Mouse (Mus musculus): ENCODE data around the gene 4930442H23Rik. TPM values are rescaled to one million over a fixed set of nuclear protein-coding genes. Genes with fewer than 3 reads are reported as not detected.
"Not testable (repeated sequence)": the region's sequence is repeated elsewhere in the genome, so short reads cannot be mapped to it uniquely, and the experiment has no call there.

4930442H23Rik gene
- polyA plus RNA-seq, 1 experiment = not detected

GRCm38 (mm10) chr10:81189821-81190220 lies 6.2 kb upstream of the 4930442H23Rik start:
- DNase-seq = no peak
- H3K4me3 ChIP-seq (replicated peaks; ENCODE audit: insufficient read depth, low read depth, low read length) = no peak overlapping the region
- no peaks in the 10 kb centered on the region for H3K27me3 ChIP-seq (ENCODE audit: control insufficient read depth, insufficient read depth, low read length)
- no peak for TF ChIP-seq POLR2A (IDR thresholded peaks at IDR 0.05; ENCODE audit: borderline replicate concordance, insufficient read depth, low read length)
- TF ChIP-seq CTCF (IDR thresholded peaks at IDR 0.05; ENCODE audit: borderline replicate concordance, insufficient read depth, low read depth, low read length) = no peak
- WGBS = 59% methylated on average over 26 of the region's 26 CpGs
- H3K27ac ChIP-seq (ENCODE audit: insufficient read depth, low read length) = no peak overlapping the region
- peaks cover 5% of the 10 kb centered on the region for H3K4me1 ChIP-seq (ENCODE audit: control insufficient read depth, insufficient read depth, low read length)

DNA sequence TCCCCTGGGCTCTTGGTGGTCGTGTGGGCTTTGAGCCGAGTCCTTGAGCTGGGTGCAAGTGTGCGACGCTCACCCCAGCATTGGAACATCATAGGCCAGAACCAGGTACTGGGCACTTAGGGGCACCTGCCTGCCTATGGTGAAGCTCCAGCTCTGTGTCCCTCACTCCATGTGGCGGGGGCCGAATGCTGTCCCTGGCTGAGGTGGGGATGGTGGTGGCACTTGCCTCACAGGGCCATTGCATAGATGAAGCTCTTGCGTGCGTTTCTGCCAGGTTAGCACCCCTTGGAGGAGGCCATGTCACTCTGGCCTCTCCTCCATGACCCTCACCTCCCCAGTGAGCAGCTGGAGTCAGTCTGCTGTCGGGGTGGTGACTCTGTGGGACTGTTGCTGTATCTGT lies 3.5 kb upstream of the 4930442H23Rik start:
- WGBS = 93% methylated on average over 9 of the region's 9 CpGs
- TF ChIP-seq CTCF (IDR thresholded peaks at IDR 0.05; ENCODE audit: borderline replicate concordance, insufficient read depth, low read depth, low read length) (no peak), POLR2A (IDR thresholded peaks at IDR 0.05; ENCODE audit: borderline replicate concordance, insufficient read depth, low read length) (no peak)
- Histone ChIP-seq H3K4me1 (ENCODE audit: control insufficient read depth, insufficient read depth, low read length) (peaks cover 6% of the 10 kb centered on the region), H3K27me3 (ENCODE audit: control insufficient read depth, insufficient read depth, low read length) (no peaks in the 10 kb centered on the region), H3K4me3 (replicated peaks; ENCODE audit: insufficient read depth, low read depth, low read length) (no peak overlapping the region), H3K27ac (ENCODE audit: insufficient read depth, low read length) (no peak overlapping the region)
- DNase-seq = no peak

DNA sequence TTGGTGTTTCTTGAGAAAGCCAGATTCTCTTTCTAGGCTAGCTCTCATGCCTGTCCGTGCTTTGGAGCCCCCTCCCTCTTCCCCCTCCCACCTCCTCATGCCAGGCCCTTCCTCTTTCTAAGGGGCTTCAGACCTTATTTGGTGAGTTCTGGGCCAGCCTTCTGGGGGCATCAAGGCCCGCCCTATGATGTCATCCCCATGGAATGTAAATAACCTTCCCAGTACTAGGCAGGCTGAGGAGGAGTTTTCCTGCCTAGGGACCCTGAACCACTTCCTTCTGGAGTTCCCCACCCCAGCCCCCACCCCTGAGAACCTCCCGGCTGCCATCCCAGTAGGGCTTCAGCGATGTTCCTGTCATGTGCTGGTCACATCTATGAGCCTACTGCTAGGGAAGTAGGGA lies 1.1 kb upstream of the 4930442H23Rik start:
- H3K4me3 ChIP-seq (replicated peaks; ENCODE audit: insufficient read depth, low read depth, low read length) = no peak overlapping the region
- no peaks in the 10 kb centered on the region for H3K27me3 ChIP-seq (ENCODE audit: control insufficient read depth, insufficient read depth, low read length)
- no peak overlapping the region for H3K27ac ChIP-seq (ENCODE audit: insufficient read depth, low read length)
- DNase-seq = no peak
- H3K4me1 ChIP-seq (ENCODE audit: control insufficient read depth, insufficient read depth, low read length) = peaks cover 6% of the 10 kb centered on the region
- TF ChIP-seq CTCF (IDR thresholded peaks at IDR 0.05; ENCODE audit: borderline replicate concordance, insufficient read depth, low read depth, low read length) (no peak), POLR2A (IDR thresholded peaks at IDR 0.05; ENCODE audit: borderline replicate concordance, insufficient read depth, low read length) (no peak)
- WGBS = 70% methylated on average over 4 of the region's 4 CpGs

DNA sequence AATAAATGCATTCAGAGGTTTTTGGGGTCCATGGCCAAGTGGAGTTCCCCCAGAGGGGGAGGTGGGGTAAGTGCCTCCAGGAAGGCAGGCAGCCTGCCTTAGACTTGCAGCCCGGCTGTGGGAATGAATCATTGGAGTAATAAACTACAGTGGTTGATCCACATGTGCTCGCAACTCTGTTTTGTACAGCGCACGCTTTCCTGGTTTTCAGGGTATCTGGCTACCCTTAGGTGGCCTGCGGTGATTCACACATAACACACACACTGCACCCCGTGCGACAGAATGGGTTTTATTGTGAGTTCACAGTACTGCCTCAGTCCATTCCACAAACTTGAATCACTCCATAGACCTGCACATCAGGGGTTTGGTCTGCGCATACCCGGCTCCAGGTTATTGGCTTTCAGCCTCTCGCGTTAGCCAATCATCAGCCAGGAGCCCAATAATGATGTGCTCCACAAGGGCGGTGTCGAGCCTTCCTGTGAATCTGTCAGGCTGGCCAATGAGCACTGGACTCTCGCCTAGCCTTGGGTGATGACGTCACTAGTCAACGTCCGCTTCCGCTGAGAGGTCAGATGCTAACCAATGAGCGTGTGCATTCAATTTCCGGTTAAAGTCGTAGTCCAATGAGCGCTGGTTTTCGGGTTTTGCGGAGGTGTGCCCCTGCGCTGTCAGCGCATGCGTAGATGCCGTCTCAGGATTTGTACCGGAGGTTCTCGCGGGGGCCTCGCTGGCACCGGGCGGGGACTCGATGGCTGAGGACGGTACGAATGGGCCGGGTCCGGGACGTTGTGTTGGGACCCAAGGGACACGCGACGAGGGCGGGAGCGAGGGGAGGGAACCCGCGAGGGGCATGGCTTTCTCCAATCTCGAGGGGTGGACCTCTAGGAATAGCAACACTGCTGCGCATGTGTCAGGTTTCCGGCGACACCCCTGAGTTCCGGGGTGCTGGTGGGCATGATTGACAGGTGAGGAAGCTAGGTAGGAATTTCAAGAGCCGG lies 1.0 kb downstream of the 4930442H23Rik start, which contains the start of gene Dapk3:
Dapk3 (plus strand) TSS at position 670 of the 998 bp plus-strand sequence.
- Histone ChIP-seq H3K27ac (ENCODE audit: insufficient read depth, low read length) (peak within 1 kb of the TSS; percentile 44; the same call in 1 of the 2 replicates), H3K4me1 (ENCODE audit: control insufficient read depth, insufficient read depth, low read length) (peaks cover 18% of the 10 kb centered on the region), H3K4me3 (replicated peaks; ENCODE audit: insufficient read depth, low read depth, low read length) (peak within 1 kb of the TSS; percentile 77), H3K27me3 (ENCODE audit: control insufficient read depth, insufficient read depth, low read length) (no peaks in the 10 kb centered on the region)
- TF ChIP-seq POLR2A (IDR thresholded peaks at IDR 0.05; ENCODE audit: borderline replicate concordance, insufficient read depth, low read length) (peak; percentile 73), CTCF (IDR thresholded peaks at IDR 0.05; ENCODE audit: borderline replicate concordance, insufficient read depth, low read depth, low read length) (no peak; the same call in 1 of the 2 replicates)
- DNase-seq = peak; percentile 97 to 99
- 4% methylated on average over 53 of the region's 53 CpGs for WGBS

DNA sequence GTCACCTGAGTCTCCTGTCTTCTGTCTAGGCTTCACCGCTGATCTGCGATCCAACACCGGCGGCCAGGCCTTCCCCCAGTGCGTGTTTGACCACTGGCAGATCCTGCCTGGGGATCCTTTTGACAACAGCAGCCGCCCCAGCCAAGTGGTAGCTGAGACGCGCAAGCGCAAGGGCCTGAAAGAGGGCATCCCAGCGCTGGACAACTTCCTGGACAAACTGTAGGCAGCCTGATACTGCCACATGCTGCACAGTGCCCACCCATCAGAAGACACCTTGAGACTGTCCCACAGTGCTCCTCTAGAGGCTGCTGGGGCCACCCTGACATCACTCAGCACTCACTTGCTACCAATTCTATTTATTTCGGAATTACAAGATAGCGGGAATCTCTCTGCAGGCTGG lies 1.8 kb downstream of the 4930442H23Rik start:
- not testable (repeated sequence) for H3K27ac ChIP-seq (ENCODE audit: insufficient read depth, low read length); H3K27me3 ChIP-seq (ENCODE audit: control insufficient read depth, insufficient read depth, low read length); H3K4me3 ChIP-seq (replicated peaks; ENCODE audit: insufficient read depth, low read depth, low read length); DNase-seq
- H3K4me1 ChIP-seq (ENCODE audit: control insufficient read depth, insufficient read depth, low read length) = peaks cover 20% of the 10 kb centered on the region
- WGBS = 71% methylated on average over 12 of the region's 12 CpGs

DNA sequence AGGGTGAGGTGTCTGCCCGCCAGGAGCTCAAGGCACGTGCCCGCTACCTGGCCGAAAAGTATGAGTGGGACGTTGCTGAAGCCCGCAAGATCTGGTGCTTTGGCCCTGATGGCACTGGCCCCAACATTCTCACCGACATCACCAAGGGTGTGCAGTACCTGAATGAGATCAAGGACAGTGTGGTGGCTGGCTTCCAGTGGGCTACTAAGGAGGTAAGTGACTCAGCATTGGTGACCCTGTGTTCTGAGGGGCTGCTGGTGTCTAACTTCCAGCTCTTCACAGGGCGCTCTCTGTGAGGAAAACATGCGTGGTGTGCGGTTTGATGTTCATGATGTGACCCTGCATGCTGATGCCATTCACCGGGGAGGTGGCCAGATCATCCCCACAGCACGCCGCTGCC lies 2.7 kb downstream of the 4930442H23Rik start:
- no peak for DNase-seq
- peaks cover 20% of the 10 kb centered on the region for H3K4me1 ChIP-seq (ENCODE audit: control insufficient read depth, insufficient read depth, low read length)
- 85% methylated on average over 13 of the region's 13 CpGs for WGBS
- no peak overlapping the region for H3K4me3 ChIP-seq (replicated peaks; ENCODE audit: insufficient read depth, low read depth, low read length)
- H3K27ac ChIP-seq (ENCODE audit: insufficient read depth, low read length) = no peak overlapping the region
- no peaks in the 10 kb centered on the region for H3K27me3 ChIP-seq (ENCODE audit: control insufficient read depth, insufficient read depth, low read length)
- TF ChIP-seq POLR2A (IDR thresholded peaks at IDR 0.05; ENCODE audit: borderline replicate concordance, insufficient read depth, low read length) = no peak
- no peak for TF ChIP-seq CTCF (IDR thresholded peaks at IDR 0.05; ENCODE audit: borderline replicate concordance, insufficient read depth, low read depth, low read length)

GRCm38 (mm10) chr10:81179451-81180342 lies 4.0 kb downstream of the 4930442H23Rik start:
- Histone ChIP-seq H3K27ac (ENCODE audit: insufficient read depth, low read length) (no peak overlapping the region), H3K4me3 (replicated peaks; ENCODE audit: insufficient read depth, low read depth, low read length) (no peak overlapping the region), H3K27me3 (ENCODE audit: control insufficient read depth, insufficient read depth, low read length) (no peaks in the 10 kb centered on the region), H3K4me1 (ENCODE audit: control insufficient read depth, insufficient read depth, low read length) (peaks cover 22% of the 10 kb centered on the region)
- 79% methylated on average over 32 of the region's 32 CpGs for WGBS
- TF ChIP-seq POLR2A (IDR thresholded peaks at IDR 0.05; ENCODE audit: borderline replicate concordance, insufficient read depth, low read length) (no peak), CTCF (IDR thresholded peaks at IDR 0.05; ENCODE audit: borderline replicate concordance, insufficient read depth, low read depth, low read length) (no peak)
- DNase-seq = no peak

All from cerebellum, adult 2 months (tissue).